Mouse (Mus musculus) testis, adult 2 months (tissue): ENCODE measurements around the gene Igflr1.

ENCODE experiments used
- CTCF ChIP-seq: fragments of 200-500 bp; IDR thresholded peaks from 2 replicates; pipeline ENCODE4 v1.5.1; 2012; ENCODE audit warnings: low read depth, mild to moderate bottlenecking, inconsistent platforms, low read length, moderate library complexity; ENCODE audit not compliant: control insufficient read depth, insufficient read depth, insufficient replicate concordance
- POLR2A ChIP-seq: fragments of 200-500 bp; IDR thresholded peaks from 2 replicates; pipeline ENCODE4 v1.6.1; 2012; ENCODE audit warnings: low read depth, mild to moderate bottlenecking, inconsistent platforms, low read length, moderate library complexity; ENCODE audit not compliant: control insufficient read depth

DNA sequence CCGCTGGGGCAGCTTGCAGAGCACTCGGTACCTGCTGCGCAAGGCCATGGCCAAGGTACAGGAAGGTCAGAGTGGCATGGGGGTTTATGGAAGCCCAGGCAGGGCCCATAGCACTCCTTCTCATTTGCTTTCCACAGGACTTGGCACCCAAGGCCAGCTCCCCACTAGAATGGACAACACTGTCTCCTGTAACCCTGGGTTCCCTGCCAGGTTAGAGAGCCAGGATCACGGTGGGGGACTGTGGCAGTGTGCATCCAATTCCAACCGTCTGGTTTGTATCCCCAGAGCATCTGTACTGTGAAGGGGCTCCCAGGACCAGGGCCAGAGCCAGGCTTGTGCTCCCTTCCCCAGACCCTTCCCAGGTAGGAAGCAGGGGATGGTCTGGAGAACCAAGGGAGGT lies 44.4 kb upstream of the Igflr1 start:
- no peak for TF ChIP-seq POLR2A
- TF ChIP-seq CTCF: no peak
